Mouse (Mus musculus) forebrain, embryonic 14.5 days (tissue): Measurements from ENCODE around the gene Hhex. TPM values are rescaled to one million over a fixed set of nuclear protein-coding genes. Genes with fewer than 3 reads are reported as not detected.

ENCODE experiments used
- ATAC-seq: fragments of 200-750 bp; cut with Nextera tagmentation; 2 replicates; pipeline ENCODE4 v1.8.0; 2017; ENCODE audit warnings: mild to moderate bottlenecking, moderate library complexity
- DNase-seq: peaks from one replicate; pipeline ENCODE4 v3.0.0-alpha.2; 2015; ENCODE audit warnings: low spot score
- H3K27ac ChIP-seq: fragments of 300-500 bp; sonication (generic); 2 replicates; pipeline ENCODE4 v1.5.1; 2014; ENCODE audit warnings: low read depth, mild to moderate bottlenecking, control low read depth, low read length, moderate library complexity
- H3K27me3 ChIP-seq: fragments of 300-500 bp; sonication (generic); replicated peaks from 2 replicates; pipeline ENCODE4 v1.6.1; 2014; ENCODE audit warnings: low read length, control low read depth, mixed read lengths; ENCODE audit not compliant: control insufficient read depth, insufficient read depth
- H3K36me3 ChIP-seq: fragments of 300-500 bp; sonication (generic); 2 replicates; pipeline ENCODE4 v1.6.1; 2014; ENCODE audit warnings: low read length, control low read depth; ENCODE audit not compliant: control insufficient read depth, insufficient read depth
- H3K4me1 ChIP-seq: fragments of 300-500 bp; sonication (generic); 2 replicates; pipeline ENCODE4 v1.6.1; 2014; ENCODE audit warnings: antibody characterized with exemption, low read length, control low read depth; ENCODE audit not compliant: control insufficient read depth, insufficient read depth
- H3K4me2 ChIP-seq: fragments of 300-500 bp; sonication (generic); 2 replicates; pipeline ENCODE4 v1.6.1; 2014; ENCODE audit warnings: mild to moderate bottlenecking, control low read depth, low read length
- H3K4me3 ChIP-seq: fragments of 300-500 bp; sonication (generic); 2 replicates; pipeline ENCODE4 v1.5.1; 2014; ENCODE audit warnings: low read depth, low read length, control low read depth
- H3K9ac ChIP-seq: fragments of 300-500 bp; sonication (generic); 2 replicates; pipeline ENCODE4 v1.6.1; 2014; ENCODE audit warnings: mild to moderate bottlenecking, low read length, control low read depth, moderate library complexity
- H3K9me3 ChIP-seq: fragments of 300-500 bp; sonication (generic); replicated peaks from 2 replicates; pipeline ENCODE4 v1.6.1; 2016; ENCODE audit warnings: low read length, control low read depth, mixed read lengths; ENCODE audit not compliant: control insufficient read depth
- WGBS: fragments of 180-500 bp; shearing (Covaris S2); extraction: QIAGEN DNeasy Blood & Tissue Kit; methylation state at CpG from one replicate; pipeline ENCODE4 v1.1.7; 2014; 5-methylcytosine and 5-hydroxymethylcytosine counted together
- polyA plus RNA-seq: library from polyadenylated mRNA; unstranded; fragments of >200 nt; fragmentation: Nextera tagmentation; extraction: Ambion mirVana; gene quantifications from 2 replicates; pipeline ENCODE4 v1.2.1, GENCODE M21; 2014

Hhex gene
- polyA plus RNA-seq, 1 experiment from 2014 or later = 1.8 TPM

- no peak overlapping the region for H3K4me3 ChIP-seq
- H3K27ac ChIP-seq = no peak overlapping the region
- ATAC-seq (no peak), DNase-seq (no peak)
- H3K36me3 ChIP-seq = no peaks in the 10 kb centered on the region
- H3K4me1 ChIP-seq = no peaks in the 10 kb centered on the region
- no peak overlapping the region for H3K9ac ChIP-seq
- 17% methylated on average over 16 of the region's 16 CpGs for WGBS
- H3K27me3 ChIP-seq = peaks cover 61% of the 10 kb centered on the region
- no peak overlapping the region for H3K4me2 ChIP-seq
- no peaks in the 10 kb centered on the region for H3K9me3 ChIP-seq
Measured at GRCm38 (mm10) chr19:37432868-37433570, 1.6 kb upstream of the Hhex start.

DNA sequence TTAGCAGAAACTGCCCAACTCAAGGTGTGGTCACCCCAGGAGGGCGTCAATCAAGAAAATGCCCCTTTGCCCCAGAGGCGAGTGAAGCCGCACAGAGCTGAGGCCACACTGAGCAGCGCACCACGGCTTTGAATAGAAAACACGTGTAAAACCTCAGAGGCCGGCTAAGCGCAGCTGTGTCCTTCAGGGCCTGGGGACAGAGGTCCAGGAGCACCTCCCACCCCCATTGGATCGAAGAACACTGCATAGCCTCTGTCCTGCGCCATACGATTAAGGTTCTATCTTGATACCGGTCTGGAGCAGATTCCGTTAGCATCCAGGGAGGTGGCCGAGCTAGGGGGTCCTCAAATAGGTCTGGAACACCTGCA lies 731 bp upstream of the Hhex start:
- DNase-seq (no peak), ATAC-seq (0 out of 2 replicates have a peak, but pooled peaks have one; percentile 30)
- H3K27me3 ChIP-seq = peaks cover 67% of the 10 kb centered on the region
- WGBS = 0% methylated on average over 14 of the region's 14 CpGs
- H3K27ac ChIP-seq = no peak overlapping the region
- H3K4me2 ChIP-seq = peak overlapping the region; percentile 52; the same call in 1 of the 2 replicates
- no peak overlapping the region for H3K9ac ChIP-seq
- H3K36me3 ChIP-seq = no peaks in the 10 kb centered on the region
- H3K4me3 ChIP-seq = peak overlapping the region; percentile 34; the same call in 1 of the 2 replicates
- no peaks in the 10 kb centered on the region for H3K4me1 ChIP-seq
- H3K9me3 ChIP-seq = no peaks in the 10 kb centered on the region

- H3K9ac ChIP-seq = peak overlapping the region; percentile 2; the same call in 1 of the 2 replicates
- H3K4me1 ChIP-seq = no peaks in the 10 kb centered on the region
- peak overlapping the region; percentile 52 for H3K4me2 ChIP-seq
- no peak overlapping the region for H3K27ac ChIP-seq
- H3K4me3 ChIP-seq = peak overlapping the region; percentile 34
- H3K9me3 ChIP-seq = no peaks in the 10 kb centered on the region
- H3K27me3 ChIP-seq = peaks cover 79% of the 10 kb centered on the region
- H3K36me3 ChIP-seq = no peaks in the 10 kb centered on the region
- DNase-seq (no peak), ATAC-seq (peak; percentile 32; the same call in 1 of the 2 replicates)
- WGBS = 1% methylated on average over 73 of the region's 77 CpGs
Measured at GRCm38 (mm10) chr19:37435041-37435852, 637 bp downstream of the Hhex start.

DNA sequence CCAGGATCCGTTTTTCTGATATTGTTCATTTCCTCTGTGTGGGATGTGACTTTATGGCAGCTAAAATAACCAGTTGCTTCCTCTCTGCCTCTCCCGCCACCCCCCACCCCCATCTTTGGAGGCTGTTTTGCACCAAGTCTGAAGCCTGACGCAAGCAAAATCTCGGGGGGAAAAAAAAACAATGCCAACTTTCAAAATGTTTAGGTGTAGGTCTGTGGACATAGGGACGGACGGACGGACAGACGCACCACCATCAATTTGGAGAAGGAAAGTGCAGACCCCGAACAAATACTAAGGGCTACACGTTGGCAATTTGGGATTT lies 1.2 kb downstream of the Hhex start:
- no peak overlapping the region for H3K4me3 ChIP-seq
- H3K4me2 ChIP-seq = no peak overlapping the region
- H3K27me3 ChIP-seq = peaks cover 80% of the 10 kb centered on the region
- no peaks in the 10 kb centered on the region for H3K4me1 ChIP-seq
- H3K27ac ChIP-seq = no peak overlapping the region
- DNase-seq (no peak), ATAC-seq (no peak)
- no peaks in the 10 kb centered on the region for H3K9me3 ChIP-seq
- H3K36me3 ChIP-seq = no peaks in the 10 kb centered on the region
- H3K9ac ChIP-seq = no peak overlapping the region
- WGBS = 3% methylated on average over 10 of the region's 10 CpGs

- no peak overlapping the region for H3K4me3 ChIP-seq
- no peak for ATAC-seq
Measured at GRCm38 (mm10) chr19:37436514-37437288, 2.1 kb downstream of the Hhex start.

GRCm38 (mm10) chr19:37437289-37437606 lies 2.6 kb downstream of the Hhex start:
- Histone ChIP-seq H3K27ac (no peak overlapping the region), H3K4me1 (no peaks in the 10 kb centered on the region), H3K9ac (no peak overlapping the region), H3K9me3 (no peaks in the 10 kb centered on the region), H3K4me3 (no peak overlapping the region), H3K36me3 (no peaks in the 10 kb centered on the region), H3K4me2 (no peak overlapping the region), H3K27me3 (peaks cover 76% of the 10 kb centered on the region)
- WGBS = 4% methylated on average over 14 of the region's 14 CpGs
- DNase-seq = no peak
- no peak for ATAC-seq

More at GRCm38 (mm10) chr19:37436514-37437288, 2.1 kb downstream of the Hhex start:
- WGBS = 3% methylated on average over 28 of the region's 28 CpGs
- Histone ChIP-seq H3K4me2 (no peak overlapping the region), H3K9ac (no peak overlapping the region), H3K36me3 (no peaks in the 10 kb centered on the region), H3K9me3 (no peaks in the 10 kb centered on the region), H3K27ac (no peak overlapping the region), H3K4me1 (no peaks in the 10 kb centered on the region), H3K27me3 (peaks cover 80% of the 10 kb centered on the region)
- DNase-seq = no peak

GRCm38 (mm10) chr19:37440181-37440580 lies 5.6 kb downstream of the Hhex start:
- Histone ChIP-seq H3K27me3 (peaks cover 46% of the 10 kb centered on the region), H3K9ac (no peak overlapping the region), H3K36me3 (no peaks in the 10 kb centered on the region), H3K27ac (no peak overlapping the region), H3K4me1 (no peaks in the 10 kb centered on the region), H3K4me2 (no peak overlapping the region), H3K9me3 (no peaks in the 10 kb centered on the region), H3K4me3 (no peak overlapping the region)
- DNase-seq = no peak
- ATAC-seq = no peak
- WGBS = 74% methylated on average over 4 of the region's 4 CpGs

DNA sequence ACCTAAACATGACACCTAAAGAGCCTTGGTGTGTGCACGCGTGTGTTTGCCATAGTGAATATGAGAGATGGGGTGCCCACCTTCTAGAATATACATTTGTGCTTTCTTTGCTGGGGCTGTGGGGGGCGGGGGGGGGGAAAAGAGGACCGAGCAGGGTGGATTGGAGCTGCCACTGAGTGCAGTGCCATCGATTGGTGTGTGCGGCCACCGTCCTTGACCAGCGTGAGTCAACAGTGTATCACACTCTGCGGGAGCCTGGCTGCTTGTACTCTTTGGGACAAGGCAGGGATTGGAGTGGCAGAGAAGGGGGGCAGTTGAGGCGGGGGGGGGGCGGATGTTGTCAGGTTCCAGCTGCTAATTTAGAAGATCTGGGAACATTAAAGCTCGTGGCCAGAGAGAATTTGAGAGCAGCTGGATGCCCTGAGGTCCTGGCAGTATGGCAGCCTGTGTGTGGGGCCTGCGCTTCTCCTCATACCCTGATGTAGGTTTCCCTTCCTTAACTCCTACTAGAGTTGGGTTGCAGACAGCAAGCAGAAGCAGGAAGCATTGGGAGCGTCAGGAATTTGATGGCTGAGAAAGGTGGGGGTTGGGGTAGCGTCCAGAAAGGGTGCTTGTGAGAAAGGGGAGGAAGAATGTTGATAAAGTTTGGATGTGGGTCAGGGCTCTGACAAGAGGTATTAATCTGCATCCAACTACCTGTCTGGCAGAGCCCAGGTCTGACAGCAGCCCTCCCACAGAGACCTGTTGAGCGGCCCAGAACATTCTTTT lies 6.3 kb downstream of the Hhex start:
- WGBS = 69% methylated on average over 16 of the region's 16 CpGs
- DNase-seq (no peak), ATAC-seq (no peak)
- H3K27me3 ChIP-seq = peaks cover 39% of the 10 kb centered on the region
- no peak overlapping the region for H3K9ac ChIP-seq
- H3K4me2 ChIP-seq = no peak overlapping the region
- H3K9me3 ChIP-seq = no peaks in the 10 kb centered on the region
- no peaks in the 10 kb centered on the region for H3K4me1 ChIP-seq
- no peak overlapping the region for H3K27ac ChIP-seq
- no peaks in the 10 kb centered on the region for H3K36me3 ChIP-seq
- no peak overlapping the region for H3K4me3 ChIP-seq
